Mouse (Mus musculus) ES-E14 (cell line): Measurements from ENCODE around the gene Plagl2.

Source experiments
- CHD2 ChIP-seq: IDR thresholded peaks from 2 replicates; pipeline ENCODE4 v1.6.1; 2014; ENCODE audit warnings: mild to moderate bottlenecking, low read depth, low read length, inconsistent platforms
- HCFC1 ChIP-seq: IDR thresholded peaks from 2 replicates; pipeline ENCODE4 v1.6.1; 2012; ENCODE audit warnings: low read length, inconsistent platforms, borderline replicate concordance; ENCODE audit not compliant: insufficient read depth
- MAFK ChIP-seq: IDR thresholded peaks from 2 replicates; pipeline ENCODE4 v1.6.1; 2014; ENCODE audit warnings: mild to moderate bottlenecking, low read depth, low read length, inconsistent platforms; ENCODE audit not compliant: insufficient read depth

DNA sequence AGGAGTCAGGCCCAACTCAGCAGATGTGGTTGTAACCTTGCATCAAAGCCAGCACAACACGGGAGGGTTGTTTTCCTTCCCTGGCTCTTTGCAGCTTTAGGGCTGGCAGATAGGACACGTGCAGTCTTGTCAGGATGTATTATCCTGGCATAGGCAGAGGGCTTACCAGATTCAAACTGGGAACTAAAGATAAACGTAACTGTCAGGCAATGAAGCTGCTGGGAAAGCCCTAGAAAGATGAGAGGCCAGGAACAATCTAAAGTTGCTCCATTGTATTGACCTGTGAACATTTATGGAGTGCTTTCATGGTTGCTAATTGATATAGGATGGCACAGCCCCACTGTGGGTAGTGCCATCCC, 15.7 kb downstream of the Plagl2 start:
- TF ChIP-seq MAFK, result no peak
- no peak for TF ChIP-seq HCFC1
- TF ChIP-seq CHD2, result no peak
